Mouse (Mus musculus) hindbrain, embryonic 10.5 days (tissue): Measurements from ENCODE around the gene Mutyh. TPM values are rescaled to one million over a fixed set of nuclear protein-coding genes. Genes with fewer than 3 reads are reported as not detected.

Experiments
- DNase-seq: peaks from one replicate; pipeline ENCODE4 v3.0.0-alpha.2; 2017; ENCODE audit warnings: low spot score
- H3K27ac ChIP-seq: fragments of 300-500 bp; sonication (generic); 2 replicates; pipeline ENCODE4 v1.5.1; 2016; ENCODE audit warnings: mild to moderate bottlenecking, moderate library complexity
- H3K27me3 ChIP-seq: fragments of 300-500 bp; sonication (generic); 2 replicates; pipeline ENCODE4 v1.6.1; 2016; ENCODE audit warnings: mild to moderate bottlenecking; ENCODE audit not compliant: poor library complexity, insufficient read depth, severe bottlenecking
- H3K36me3 ChIP-seq: fragments of 300-500 bp; sonication (generic); 2 replicates; pipeline ENCODE4 v1.6.1; 2016; ENCODE audit warnings: mild to moderate bottlenecking, moderate library complexity
- H3K4me1 ChIP-seq: fragments of 300-500 bp; sonication (generic); replicated peaks from 2 replicates; pipeline ENCODE4 v1.6.1; 2016; ENCODE audit warnings: mild to moderate bottlenecking
- H3K4me3 ChIP-seq: fragments of 300-500 bp; sonication (generic); 2 replicates; pipeline ENCODE4 v1.5.1; 2016; ENCODE audit warnings: mild to moderate bottlenecking, moderate library complexity
- H3K9me3 ChIP-seq: fragments of 300-500 bp; sonication (generic); 2 replicates; pipeline ENCODE4 v1.6.1; 2016; ENCODE audit warnings: mild to moderate bottlenecking, moderate library complexity
- WGBS: fragments of 180-500 bp; shearing (Covaris S2); methylation state at CpG from one replicate; pipeline ENCODE4 v1.1.7; 2016; 5-methylcytosine and 5-hydroxymethylcytosine counted together
- polyA plus RNA-seq: library from polyadenylated mRNA; unstranded; fragments of >200 nt; fragmentation: Nextera tagmentation; extraction: Ambion mirVana; gene quantifications from 2 replicates; pipeline ENCODE4 v1.2.1, GENCODE M21; 2016

The Mutyh gene
- polyA plus RNA-seq = 23.1 and 28.2 TPM in 2 replicates

DNA sequence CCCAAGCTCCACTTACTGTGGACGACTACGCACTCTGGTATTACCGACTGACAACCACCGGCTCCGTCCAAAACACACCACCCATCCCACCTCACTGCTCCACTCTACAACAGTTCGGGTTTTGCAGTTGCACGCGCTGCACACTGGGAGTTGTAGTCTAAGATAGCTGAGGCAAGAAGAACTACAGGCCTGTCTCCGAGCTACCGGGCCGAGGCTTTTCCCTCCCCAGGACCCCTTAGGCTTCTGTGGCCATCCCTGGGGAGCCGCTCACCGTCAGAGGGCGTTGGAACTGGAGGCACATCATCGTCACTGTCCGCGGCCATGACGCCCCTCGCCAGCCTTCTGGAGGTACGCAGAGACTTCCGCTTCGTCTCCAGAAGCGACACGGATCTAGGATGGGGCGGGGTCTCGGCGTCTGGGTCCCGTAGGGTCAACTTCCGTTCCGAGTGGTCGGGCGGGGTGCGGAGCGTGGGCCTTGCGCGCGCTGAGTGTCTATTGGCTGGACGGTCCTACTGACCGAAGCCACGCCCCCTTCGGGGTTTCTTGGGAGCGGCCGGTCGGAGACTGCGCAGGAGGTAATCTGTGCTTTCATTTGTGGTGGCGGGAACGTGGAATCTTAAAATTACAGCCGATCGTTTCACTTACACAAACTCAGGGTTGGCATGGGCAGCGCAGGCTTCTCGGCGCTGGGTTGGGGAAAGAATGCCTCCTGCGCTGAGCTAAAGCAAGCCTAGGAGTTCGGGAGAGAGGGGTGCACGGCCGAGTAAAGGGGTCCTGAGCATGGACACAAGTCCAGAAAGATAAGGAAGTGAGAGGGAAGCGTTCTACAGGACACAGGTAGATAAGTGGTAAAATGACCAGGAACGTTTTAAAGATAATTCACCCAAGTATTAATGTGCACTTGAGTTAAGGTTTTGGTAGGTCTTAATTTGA, at the start of gene Mutyh, which contains the start of gene Toe1:
Gene Mutyh (plus strand): TSS at position 527 of the 933 bp plus-strand sequence.
Gene Toe1 (minus strand): TSS at position 444 of the 933 bp plus-strand sequence.
- peak; percentile 99 for DNase-seq
- H3K9me3 ChIP-seq = no peaks in the 10 kb centered on the region
- peak within 1 kb of the TSS; percentile 72 for H3K4me3 ChIP-seq
- H3K27me3 ChIP-seq = no peaks in the 10 kb centered on the region
- H3K27ac ChIP-seq = peak within 1 kb of the TSS; percentile 96
- under 1% methylated on average over 58 of the region's 58 CpGs for WGBS
- peaks cover 11% of the 10 kb centered on the region for H3K4me1 ChIP-seq
- peaks cover 47% of the 10 kb centered on the region for H3K36me3 ChIP-seq

GRCm38 (mm10) chr4:116761914-116762313, 45.6 kb upstream of the Mutyh start:
- Histone ChIP-seq H3K4me1 (no peaks in the 10 kb centered on the region), H3K9me3 (no peaks in the 10 kb centered on the region), H3K4me3 (no peak overlapping the region), H3K27ac (no peak overlapping the region), H3K27me3 (no peaks in the 10 kb centered on the region), H3K36me3 (no peaks in the 10 kb centered on the region)
- 87% methylated on average over 2 of the region's 2 CpGs for WGBS
- no peak for DNase-seq

DNA sequence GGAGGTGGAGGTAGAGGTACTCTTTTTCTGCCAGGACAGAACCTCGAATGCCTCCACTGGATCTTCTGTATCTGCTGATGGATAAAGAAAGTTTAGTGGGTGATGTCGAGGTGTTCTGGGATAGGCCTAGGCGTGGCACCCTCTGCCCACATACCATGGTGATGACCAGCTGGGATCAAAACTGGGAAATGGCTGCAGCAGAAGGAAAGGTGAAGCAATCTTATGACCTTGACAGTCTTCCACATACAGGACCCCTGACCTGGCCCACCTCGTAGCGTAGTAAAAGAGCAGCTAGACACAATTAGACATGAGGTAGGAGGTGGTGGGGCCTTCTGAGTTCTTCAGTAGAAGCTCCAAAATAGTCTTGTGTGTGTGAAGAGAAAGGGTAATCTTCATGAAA, 43.5 kb upstream of the Mutyh start:
- Histone ChIP-seq H3K4me1 (no peaks in the 10 kb centered on the region), H3K27ac (no peak overlapping the region), H3K27me3 (no peaks in the 10 kb centered on the region), H3K9me3 (no peaks in the 10 kb centered on the region), H3K4me3 (no peak overlapping the region), H3K36me3 (no peaks in the 10 kb centered on the region)
- DNase-seq = no peak
- 93% methylated on average over 5 of the region's 5 CpGs for WGBS

- no peak overlapping the region for H3K27ac ChIP-seq
- H3K4me1 ChIP-seq = no peaks in the 10 kb centered on the region
- WGBS = 90% methylated on average over 5 of the region's 5 CpGs
- no peak overlapping the region for H3K4me3 ChIP-seq
- no peak for DNase-seq
- no peaks in the 10 kb centered on the region for H3K36me3 ChIP-seq
- no peaks in the 10 kb centered on the region for H3K27me3 ChIP-seq
- H3K9me3 ChIP-seq = no peaks in the 10 kb centered on the region
Observed at GRCm38 (mm10) chr4:116768510-116768909, 39.0 kb upstream of the Mutyh start.

- no peak for DNase-seq
- Histone ChIP-seq H3K27ac (no peak overlapping the region), H3K36me3 (no peaks in the 10 kb centered on the region), H3K4me1 (no peaks in the 10 kb centered on the region), H3K4me3 (no peak overlapping the region), H3K9me3 (no peaks in the 10 kb centered on the region), H3K27me3 (no peaks in the 10 kb centered on the region)
Observed at GRCm38 (mm10) chr4:116769060-116769459, 38.5 kb upstream of the Mutyh start.

- H3K9me3 ChIP-seq = no peaks in the 10 kb centered on the region
- H3K27me3 ChIP-seq = peaks cover 9% of the 10 kb centered on the region
- no peak overlapping the region for H3K27ac ChIP-seq
- no peak for DNase-seq
- WGBS = 90% methylated on average over 5 of the region's 5 CpGs
- H3K36me3 ChIP-seq = no peaks in the 10 kb centered on the region
- peaks cover 7% of the 10 kb centered on the region for H3K4me1 ChIP-seq
- H3K4me3 ChIP-seq = no peak overlapping the region
Observed at GRCm38 (mm10) chr4:116776391-116776790, 31.1 kb upstream of the Mutyh start.

- no peak overlapping the region for H3K4me3 ChIP-seq
- WGBS = 90% methylated on average over 3 of the region's 3 CpGs
- H3K9me3 ChIP-seq = no peaks in the 10 kb centered on the region
Observed at GRCm38 (mm10) chr4:116777079-116777478, 30.4 kb upstream of the Mutyh start.

GRCm38 (mm10) chr4:116780541-116780940, 27.0 kb upstream of the Mutyh start:
- Histone ChIP-seq H3K4me1 (peaks cover 21% of the 10 kb centered on the region), H3K27me3 (peaks cover 13% of the 10 kb centered on the region), H3K36me3 (no peaks in the 10 kb centered on the region), H3K4me3 (no peak overlapping the region), H3K27ac (no peak overlapping the region), H3K9me3 (no peaks in the 10 kb centered on the region)
- no peak for DNase-seq
- 80% methylated on average over 2 of the region's 2 CpGs for WGBS

More at GRCm38 (mm10) chr4:116777079-116777478, 30.4 kb upstream of the Mutyh start:
- H3K27me3 ChIP-seq = peaks cover 9% of the 10 kb centered on the region
- peaks cover 14% of the 10 kb centered on the region for H3K4me1 ChIP-seq
- no peak for DNase-seq
- no peak overlapping the region for H3K27ac ChIP-seq
- H3K36me3 ChIP-seq = no peaks in the 10 kb centered on the region

DNA sequence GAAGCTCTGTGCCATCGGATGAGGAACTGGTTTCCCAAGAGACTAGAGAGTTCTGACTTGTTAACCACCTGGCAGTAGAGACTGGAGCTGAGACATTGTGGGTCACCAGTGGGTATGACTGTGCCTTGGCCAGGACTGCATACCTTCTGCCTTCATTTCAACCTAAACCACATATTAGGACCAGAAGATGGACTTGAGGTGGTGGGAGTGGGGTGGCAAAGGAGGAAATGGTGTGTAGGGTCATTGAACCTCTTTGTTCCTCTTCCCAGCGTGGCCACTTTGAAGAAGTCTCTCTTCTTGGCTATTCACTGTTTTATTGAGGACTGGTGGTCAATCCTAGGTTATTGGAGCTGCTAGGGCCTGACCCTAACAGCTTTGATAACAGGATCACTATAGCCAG, 26.2 kb upstream of the Mutyh start:
- H3K27ac ChIP-seq = peak overlapping the region; percentile 78; the same call in 1 of the 2 replicates
- 32% methylated on average over 2 of the region's 2 CpGs for WGBS
- H3K4me3 ChIP-seq = no peak overlapping the region
- peaks cover 13% of the 10 kb centered on the region for H3K27me3 ChIP-seq
- no peaks in the 10 kb centered on the region for H3K9me3 ChIP-seq
- no peaks in the 10 kb centered on the region for H3K36me3 ChIP-seq
- no peak for DNase-seq
- peaks cover 21% of the 10 kb centered on the region for H3K4me1 ChIP-seq

GRCm38 (mm10) chr4:116782171-116782570, 25.4 kb upstream of the Mutyh start:
- peaks cover 21% of the 10 kb centered on the region for H3K4me1 ChIP-seq
- DNase-seq = peak; percentile 61
- 6% methylated on average over 8 of the region's 8 CpGs for WGBS
- peak overlapping the region; percentile 78 for H3K27ac ChIP-seq
- peaks cover 13% of the 10 kb centered on the region for H3K27me3 ChIP-seq
- H3K4me3 ChIP-seq = peak overlapping the region; percentile 29
- H3K36me3 ChIP-seq = no peaks in the 10 kb centered on the region
- H3K9me3 ChIP-seq = no peaks in the 10 kb centered on the region

DNA sequence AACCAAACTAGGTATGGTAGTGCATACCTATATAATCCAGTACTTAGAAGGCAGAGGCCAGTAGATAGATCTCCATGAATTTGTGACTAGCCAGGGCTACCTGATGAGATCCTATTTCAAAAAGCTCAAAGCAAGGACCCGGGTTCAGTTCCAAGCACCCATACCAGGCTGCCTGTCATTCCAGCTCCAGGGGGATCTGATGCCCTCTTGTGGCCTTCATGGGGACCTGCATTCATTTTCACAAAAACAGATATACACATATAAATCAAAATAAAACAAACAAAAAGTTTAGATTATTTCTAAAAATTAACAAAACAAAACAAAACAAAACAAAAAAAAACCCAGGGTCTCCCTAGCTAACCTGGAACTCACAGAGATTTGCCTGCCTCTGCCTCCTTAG, 20.9 kb upstream of the Mutyh start:
- no peak for DNase-seq
- 96% methylated on average over 1 of the region's 1 CpGs for WGBS
- H3K9me3 ChIP-seq = no peaks in the 10 kb centered on the region
- peaks cover 15% of the 10 kb centered on the region for H3K4me1 ChIP-seq
- H3K4me3 ChIP-seq = no peak overlapping the region
- no peaks in the 10 kb centered on the region for H3K36me3 ChIP-seq
- H3K27ac ChIP-seq = no peak overlapping the region
- H3K27me3 ChIP-seq = peaks cover 4% of the 10 kb centered on the region; the same call in 1 of the 2 replicates

DNA sequence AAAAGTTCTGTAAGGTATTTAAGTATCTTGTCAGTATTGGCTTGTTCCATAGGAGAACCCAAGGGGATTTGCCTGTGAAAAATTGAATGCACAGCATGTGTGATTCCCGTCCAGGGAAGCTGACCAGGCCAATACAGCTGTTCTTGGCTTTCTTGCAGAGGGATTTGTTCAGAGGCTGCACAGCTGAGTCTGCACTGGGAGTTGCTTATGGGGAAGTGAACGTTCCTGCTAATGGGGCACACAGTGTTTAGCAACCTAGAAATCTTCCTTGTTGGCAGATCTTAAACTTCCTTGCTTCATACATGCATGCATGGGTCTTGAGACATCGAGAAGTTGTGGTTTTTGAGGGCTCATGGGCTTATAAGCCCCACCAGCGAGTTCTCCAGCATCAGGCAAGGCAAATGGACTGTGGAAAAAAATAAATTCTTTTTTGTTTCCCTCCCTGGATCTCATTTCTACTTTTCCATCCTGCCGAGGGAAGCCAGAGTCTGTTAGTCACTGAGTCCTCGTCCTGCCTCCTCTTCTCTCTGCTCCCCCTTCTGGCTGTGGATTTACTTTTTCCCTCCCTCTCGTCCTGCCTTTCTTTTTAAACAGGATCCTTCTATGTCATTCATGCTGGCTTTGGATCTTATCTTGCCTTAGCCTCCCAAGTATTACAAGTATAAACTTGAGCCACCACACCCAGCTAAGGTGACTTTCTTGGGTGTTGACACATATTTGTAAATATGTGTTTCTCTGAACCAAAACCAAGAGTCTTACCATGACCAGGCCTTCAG, 19.4 kb upstream of the Mutyh start:
- no peaks in the 10 kb centered on the region for H3K9me3 ChIP-seq
- H3K36me3 ChIP-seq = no peaks in the 10 kb centered on the region
- no peaks in the 10 kb centered on the region for H3K4me1 ChIP-seq
- H3K27ac ChIP-seq = no peak overlapping the region
- peaks cover 4% of the 10 kb centered on the region; the same call in 1 of the 2 replicates for H3K27me3 ChIP-seq
- WGBS = 46% methylated on average over 7 of the region's 7 CpGs
- H3K4me3 ChIP-seq = no peak overlapping the region
- DNase-seq = no peak

- DNase-seq = peak; percentile 69
- Histone ChIP-seq H3K4me3 (no peak overlapping the region), H3K9me3 (no peaks in the 10 kb centered on the region), H3K27me3 (no peaks in the 10 kb centered on the region), H3K4me1 (no peaks in the 10 kb centered on the region), H3K36me3 (no peaks in the 10 kb centered on the region), H3K27ac (no peak overlapping the region)
- WGBS = 9% methylated on average over 3 of the region's 3 CpGs
Observed at GRCm38 (mm10) chr4:116788956-116789355, 18.6 kb upstream of the Mutyh start.
